Mouse (Mus musculus) kidney, postnatal 4 days (tissue): ENCODE measurements around the gene Cbr2.

ENCODE experiments used
- DNase-seq, 2 experiments: peaks; one replicate each; pipeline ENCODE4 v3.0.0; 2021; ENCODE audit warnings: mixed read lengths in 2 of 2

The Cbr2 gene

GRCm38 (mm10) chr11:120710672-120711071 is 21.2 kb downstream of the Cbr2 start:
- DNase-seq, result no peak

- no peak for DNase-seq
Measured at GRCm38 (mm10) chr11:120709551-120709950, 22.4 kb downstream of the Cbr2 start.

GRCm38 (mm10) chr11:120707969-120708368 is 23.9 kb downstream of the Cbr2 start:
- no peak for DNase-seq

- DNase-seq, result no peak
Measured at GRCm38 (mm10) chr11:120707225-120707624, 24.7 kb downstream of the Cbr2 start.

GRCm38 (mm10) chr11:120706120-120706519 is 25.8 kb downstream of the Cbr2 start:
- no peak for DNase-seq

GRCm38 (mm10) chr11:120704486-120705325 is 27.2 kb downstream of the Cbr2 start:
- no peak for DNase-seq

GRCm38 (mm10) chr11:120703696-120704454 is 28.0 kb downstream of the Cbr2 start:
- peak; percentile 36 to 51 for DNase-seq

- peak; percentile 55 to 69 for DNase-seq
Measured at GRCm38 (mm10) chr11:120697741-120698140, 34.2 kb downstream of the Cbr2 start.

GRCm38 (mm10) chr11:120696568-120696967 is 35.3 kb downstream of the Cbr2 start:
- DNase-seq, result peak in 1 of 2 experiments; percentile 42

GRCm38 (mm10) chr11:120695641-120696040 is 36.3 kb downstream of the Cbr2 start:
- peak; percentile 59 to 79 for DNase-seq

- peak; percentile 31 to 51 for DNase-seq
Measured at GRCm38 (mm10) chr11:120695184-120695583, 36.7 kb downstream of the Cbr2 start.

GRCm38 (mm10) chr11:120693461-120693860 is 38.5 kb downstream of the Cbr2 start:
- DNase-seq, result no peak

- DNase-seq, result no peak
Measured at GRCm38 (mm10) chr11:120692471-120693011, 39.4 kb downstream of the Cbr2 start.

- no peak for DNase-seq
Measured at GRCm38 (mm10) chr11:120689365-120689764, 42.5 kb downstream of the Cbr2 start.

GRCm38 (mm10) chr11:120686650-120687272 is 45.2 kb downstream of the Cbr2 start:
- DNase-seq, result no peak

GRCm38 (mm10) chr11:120684660-120685059 is 47.3 kb downstream of the Cbr2 start:
- DNase-seq, result no peak

- DNase-seq, result no peak
Measured at GRCm38 (mm10) chr11:120684086-120684485, 47.8 kb downstream of the Cbr2 start.

- DNase-seq, result no peak
Measured at GRCm38 (mm10) chr11:120683536-120683935, 48.4 kb downstream of the Cbr2 start.

GRCm38 (mm10) chr11:120682683-120683082 is 49.2 kb downstream of the Cbr2 start:
- no peak for DNase-seq

GRCm38 (mm10) chr11:120679909-120680308 is 52.0 kb downstream of the Cbr2 start:
- DNase-seq, result peak; percentile 50 to 62
